Mouse (Mus musculus): ENCODE results near the gene Glyr1. TPM values are rescaled to one million over a fixed set of nuclear protein-coding genes. Genes with fewer than 3 reads are reported as not detected.

The Glyr1 gene
- polyA plus RNA-seq, 1 experiment from 2014 or later: 199 TPM

GRCm38 (mm10) chr16:5007067-5007466, 42.6 kb downstream of the Glyr1 start, which contains the start of gene Smim22:
Gene Smim22, plus strand, starts transcription at chr16:5007288.
- ATAC-seq (ENCODE audit: insufficient read depth, low FRiP score, low TSS enrichment) (no peak), DNase-seq (ENCODE audit: low spot score) (no peak)
- no peaks in the 10 kb centered on the region; the same call in 1 of the 2 replicates for H3K4me1 ChIP-seq (ENCODE audit: control insufficient read depth, insufficient read depth, low read length)
- H3K27ac ChIP-seq (ENCODE audit: low read depth, low read length): no peak within 1 kb of the TSS
- H3K4me3 ChIP-seq (ENCODE audit: low read depth, low read length): no peak within 1 kb of the TSS
- H3K36me3 ChIP-seq (ENCODE audit: control insufficient read depth, insufficient read depth, low read length): no peaks in the 10 kb centered on the region
- WGBS: 60% methylated on average over 5 of the region's 5 CpGs
- no peaks in the 10 kb centered on the region for H3K9me3 ChIP-seq (ENCODE audit: control insufficient read depth, low read length)
- H3K4me2 ChIP-seq (ENCODE audit: low read depth): no peak within 1 kb of the TSS
- no peak within 1 kb of the TSS for H3K9ac ChIP-seq (ENCODE audit: low read length)
- H3K27me3 ChIP-seq (ENCODE audit: control insufficient read depth, insufficient read depth, low read length): no peaks in the 10 kb centered on the region

DNA sequence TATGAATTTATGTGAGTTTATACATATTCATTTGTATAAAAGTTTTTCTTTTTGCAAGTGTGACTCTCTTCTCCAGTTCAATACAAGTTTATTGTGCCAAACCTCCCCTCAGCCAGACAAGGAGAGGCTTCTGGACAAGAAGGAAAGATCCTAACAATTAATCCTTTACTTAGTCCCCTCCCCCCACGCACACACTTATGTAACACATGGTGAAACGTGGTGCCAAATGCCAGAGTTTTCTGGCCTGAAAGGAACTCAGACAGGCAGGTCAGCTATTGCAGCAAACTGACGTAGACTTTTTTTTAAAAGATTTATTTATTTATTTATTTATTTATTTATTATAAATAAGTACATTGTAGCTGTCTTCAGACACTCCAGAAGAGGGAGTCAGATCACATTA, 49.1 kb downstream of the Glyr1 start:
- no peaks in the 10 kb centered on the region for H3K27me3 ChIP-seq (ENCODE audit: control insufficient read depth, insufficient read depth, low read length)
- ATAC-seq (ENCODE audit: insufficient read depth, low FRiP score, low TSS enrichment): no peak
- WGBS: 79% methylated on average over 3 of the region's 3 CpGs
- no peaks in the 10 kb centered on the region for H3K9me3 ChIP-seq (ENCODE audit: control insufficient read depth, low read length)
- H3K4me3 ChIP-seq (ENCODE audit: low read depth, low read length): no peak overlapping the region
- no peak overlapping the region for H3K4me2 ChIP-seq (ENCODE audit: low read depth)
- H3K27ac ChIP-seq (ENCODE audit: low read depth, low read length): no peak overlapping the region
- H3K9ac ChIP-seq (ENCODE audit: low read length): no peak overlapping the region
- H3K36me3 ChIP-seq (ENCODE audit: control insufficient read depth, insufficient read depth, low read length): no peaks in the 10 kb centered on the region
- DNase-seq (ENCODE audit: low spot score): no peak
- no peaks in the 10 kb centered on the region for H3K4me1 ChIP-seq (ENCODE audit: control insufficient read depth, insufficient read depth, low read length)

DNA sequence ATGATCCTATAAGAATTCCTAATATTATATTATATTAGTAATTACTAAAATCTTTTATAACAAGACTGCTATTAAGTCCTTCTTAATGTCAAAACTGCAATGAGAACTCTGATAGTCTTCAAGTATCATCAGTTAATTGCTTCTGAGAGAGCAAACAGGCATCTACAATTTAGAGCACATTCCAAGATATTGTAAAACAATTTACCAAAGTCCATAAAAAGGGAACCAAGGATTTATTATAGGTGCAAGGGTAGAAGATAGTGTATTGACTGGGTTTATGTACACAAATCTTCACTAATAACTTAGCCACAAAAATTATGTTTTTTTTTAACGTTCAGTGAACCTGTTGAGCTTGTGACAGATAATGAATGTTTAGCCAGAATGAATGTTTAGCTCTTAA, 50.7 kb downstream of the Glyr1 start:
- no peaks in the 10 kb centered on the region for H3K4me1 ChIP-seq (ENCODE audit: control insufficient read depth, insufficient read depth, low read length)
- ATAC-seq (ENCODE audit: insufficient read depth, low FRiP score, low TSS enrichment) (no peak), DNase-seq (ENCODE audit: low spot score) (no peak)
- H3K27me3 ChIP-seq (ENCODE audit: control insufficient read depth, insufficient read depth, low read length): no peaks in the 10 kb centered on the region
- no peak overlapping the region for H3K27ac ChIP-seq (ENCODE audit: low read depth, low read length)
- H3K9ac ChIP-seq (ENCODE audit: low read length): no peak overlapping the region
- 79% methylated on average over 1 of the region's 1 CpGs for WGBS
- H3K9me3 ChIP-seq (ENCODE audit: control insufficient read depth, low read length): no peaks in the 10 kb centered on the region
- H3K36me3 ChIP-seq (ENCODE audit: control insufficient read depth, insufficient read depth, low read length): no peaks in the 10 kb centered on the region
- no peak overlapping the region for H3K4me3 ChIP-seq (ENCODE audit: low read depth, low read length)
- no peak overlapping the region for H3K4me2 ChIP-seq (ENCODE audit: low read depth)

- Histone ChIP-seq H3K9me3 (ENCODE audit: control insufficient read depth, low read length) (no peaks in the 10 kb centered on the region), H3K4me1 (ENCODE audit: control insufficient read depth, insufficient read depth, low read length) (no peaks in the 10 kb centered on the region), H3K27ac (ENCODE audit: low read depth, low read length) (no peak within 1 kb of the TSS), H3K4me2 (ENCODE audit: low read depth) (no peak within 1 kb of the TSS), H3K9ac (ENCODE audit: low read length) (no peak within 1 kb of the TSS), H3K36me3 (ENCODE audit: control insufficient read depth, insufficient read depth, low read length) (no peaks in the 10 kb centered on the region), H3K27me3 (ENCODE audit: control insufficient read depth, insufficient read depth, low read length) (no peaks in the 10 kb centered on the region), H3K4me3 (ENCODE audit: low read depth, low read length) (no peak within 1 kb of the TSS)
- ATAC-seq (ENCODE audit: insufficient read depth, low FRiP score, low TSS enrichment) (no peak), DNase-seq (ENCODE audit: low spot score) (no peak)
- WGBS: 55% methylated on average over 3 of the region's 3 CpGs
These were observed 52.1 kb downstream of the Glyr1 start, which contains the start of gene Sept12 for GRCm38 (mm10) chr16:4997553-4997952. Gene Sept12, minus strand, starts transcription at chr16:4997852.

- ATAC-seq (ENCODE audit: insufficient read depth, low FRiP score, low TSS enrichment) (no peak), DNase-seq (ENCODE audit: low spot score) (no peak)
- WGBS: 90% methylated on average over 4 of the region's 4 CpGs
- no peaks in the 10 kb centered on the region for H3K36me3 ChIP-seq (ENCODE audit: control insufficient read depth, insufficient read depth, low read length)
- H3K4me1 ChIP-seq (ENCODE audit: control insufficient read depth, insufficient read depth, low read length): no peaks in the 10 kb centered on the region
- H3K4me3 ChIP-seq (ENCODE audit: low read depth, low read length): no peak overlapping the region
- no peak overlapping the region for H3K4me2 ChIP-seq (ENCODE audit: low read depth)
- H3K27ac ChIP-seq (ENCODE audit: low read depth, low read length): no peak overlapping the region
- no peaks in the 10 kb centered on the region for H3K27me3 ChIP-seq (ENCODE audit: control insufficient read depth, insufficient read depth, low read length)
- no peak overlapping the region for H3K9ac ChIP-seq (ENCODE audit: low read length)
- no peaks in the 10 kb centered on the region for H3K9me3 ChIP-seq (ENCODE audit: control insufficient read depth, low read length)
These were observed 56.4 kb downstream of the Glyr1 start for GRCm38 (mm10) chr16:4993276-4993675.

GRCm38 (mm10) chr16:4984717-4985116, 64.9 kb downstream of the Glyr1 start:
- H3K36me3 ChIP-seq (ENCODE audit: control insufficient read depth, insufficient read depth, low read length): no peaks in the 10 kb centered on the region
- H3K9me3 ChIP-seq (ENCODE audit: control insufficient read depth, low read length): no peaks in the 10 kb centered on the region
- no peak for DNase-seq (ENCODE audit: low spot score)
- 94% methylated on average over 12 of the region's 12 CpGs for WGBS
- H3K4me3 ChIP-seq (ENCODE audit: low read depth, low read length): no peak overlapping the region
- H3K4me1 ChIP-seq (ENCODE audit: control insufficient read depth, insufficient read depth, low read length): no peaks in the 10 kb centered on the region
- H3K9ac ChIP-seq (ENCODE audit: low read length): no peak overlapping the region
- no peak overlapping the region for H3K4me2 ChIP-seq (ENCODE audit: low read depth)
- no peak overlapping the region for H3K27ac ChIP-seq (ENCODE audit: low read depth, low read length)
- H3K27me3 ChIP-seq (ENCODE audit: control insufficient read depth, insufficient read depth, low read length): no peaks in the 10 kb centered on the region
- no peak for ATAC-seq (ENCODE audit: insufficient read depth, low FRiP score, low TSS enrichment)

DNA sequence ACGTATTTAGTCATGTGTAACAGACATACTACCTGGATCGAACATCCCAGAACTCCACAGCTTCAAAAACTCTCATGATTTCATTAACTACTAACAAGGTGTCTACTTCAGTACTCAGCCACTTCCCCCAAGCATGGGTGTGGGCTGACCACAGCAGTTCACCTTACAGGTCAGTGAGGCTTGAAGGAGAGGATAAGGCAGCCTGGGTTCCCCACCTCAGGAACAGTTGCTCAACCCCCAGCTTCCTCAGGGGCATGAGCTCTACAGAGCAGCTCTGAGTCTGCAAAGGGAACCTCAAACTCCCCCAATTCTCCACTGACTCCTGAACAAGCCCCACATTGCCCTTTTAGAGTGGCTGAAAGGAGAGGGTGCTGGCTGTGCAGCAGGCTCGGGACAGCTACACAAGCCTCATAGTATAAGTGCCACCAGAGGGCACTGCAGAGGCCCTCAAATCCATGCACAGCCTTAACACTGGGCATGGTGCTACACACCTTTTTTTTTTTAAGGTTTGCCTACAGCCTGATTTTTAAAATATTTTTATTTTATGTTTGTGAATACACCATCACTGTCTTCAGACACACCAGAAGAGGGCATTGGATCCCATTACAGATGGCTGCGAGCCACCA, 69.8 kb downstream of the Glyr1 start:
- ATAC-seq (ENCODE audit: insufficient read depth, low FRiP score, low TSS enrichment) (no peak; the same call in 1 of the 2 replicates), DNase-seq (ENCODE audit: low spot score) (peak; percentile 33)
- H3K4me3 ChIP-seq (ENCODE audit: low read depth, low read length): no peak overlapping the region
- no peak overlapping the region for H3K4me2 ChIP-seq (ENCODE audit: low read depth)
- no peaks in the 10 kb centered on the region for H3K4me1 ChIP-seq (ENCODE audit: control insufficient read depth, insufficient read depth, low read length)
- no peak overlapping the region for H3K27ac ChIP-seq (ENCODE audit: low read depth, low read length)
- no peak overlapping the region for H3K9ac ChIP-seq (ENCODE audit: low read length)
- H3K27me3 ChIP-seq (ENCODE audit: control insufficient read depth, insufficient read depth, low read length): no peaks in the 10 kb centered on the region
- 80% methylated on average over 4 of the region's 4 CpGs for WGBS
- no peaks in the 10 kb centered on the region for H3K36me3 ChIP-seq (ENCODE audit: control insufficient read depth, insufficient read depth, low read length)
- H3K9me3 ChIP-seq (ENCODE audit: control insufficient read depth, low read length): no peaks in the 10 kb centered on the region

DNA sequence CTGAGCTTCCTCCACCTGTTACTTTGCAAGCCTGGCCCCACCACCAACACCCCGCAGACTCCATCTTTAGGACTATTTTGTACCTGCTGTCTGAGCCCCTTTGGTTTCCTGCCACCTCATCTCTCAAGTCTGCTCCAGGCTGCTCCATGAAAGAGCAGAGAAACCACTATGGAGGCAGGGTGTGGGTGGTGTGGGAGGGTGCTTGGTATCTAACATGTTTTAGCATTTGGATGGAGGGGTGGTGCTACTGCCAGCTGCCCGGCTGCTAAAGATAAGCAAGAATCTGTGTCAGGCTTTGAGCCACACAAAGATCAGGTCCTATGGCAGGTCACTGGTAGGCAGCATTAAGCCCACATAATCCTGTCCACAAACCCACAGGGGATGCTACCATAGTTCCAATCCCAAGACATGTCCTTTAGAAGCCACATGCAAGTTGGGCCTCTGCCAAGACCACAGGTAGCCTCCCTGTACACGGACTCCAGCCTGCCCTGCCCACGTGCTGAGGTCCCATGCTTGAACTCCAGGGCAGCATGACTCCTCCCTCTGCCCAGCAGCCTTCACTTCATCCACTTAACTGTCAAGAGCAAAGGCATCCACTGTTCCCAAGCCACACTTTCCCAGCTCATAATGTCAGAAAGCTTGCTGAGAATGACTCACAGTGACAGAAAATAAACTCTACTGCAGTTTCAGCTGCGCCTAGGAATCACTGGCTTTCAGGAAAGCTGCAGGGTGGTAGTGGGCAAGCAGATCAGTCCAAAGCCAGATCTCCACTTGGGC, 71.2 kb downstream of the Glyr1 start:
- WGBS: 70% methylated on average over 5 of the region's 5 CpGs
- ATAC-seq (ENCODE audit: insufficient read depth, low FRiP score, low TSS enrichment) (no peak), DNase-seq (ENCODE audit: low spot score) (no peak)
- Histone ChIP-seq H3K4me3 (ENCODE audit: low read depth, low read length) (no peak overlapping the region), H3K4me1 (ENCODE audit: control insufficient read depth, insufficient read depth, low read length) (no peaks in the 10 kb centered on the region), H3K27ac (ENCODE audit: low read depth, low read length) (no peak overlapping the region), H3K9ac (ENCODE audit: low read length) (no peak overlapping the region), H3K9me3 (ENCODE audit: control insufficient read depth, low read length) (no peaks in the 10 kb centered on the region), H3K4me2 (ENCODE audit: low read depth) (no peak overlapping the region), H3K27me3 (ENCODE audit: control insufficient read depth, insufficient read depth, low read length) (no peaks in the 10 kb centered on the region), H3K36me3 (ENCODE audit: control insufficient read depth, insufficient read depth, low read length) (no peaks in the 10 kb centered on the region)

GRCm38 (mm10) chr16:4976180-4976579, 73.5 kb downstream of the Glyr1 start:
- Histone ChIP-seq H3K36me3 (ENCODE audit: control insufficient read depth, insufficient read depth, low read length) (no peaks in the 10 kb centered on the region), H3K9me3 (ENCODE audit: control insufficient read depth, low read length) (no peaks in the 10 kb centered on the region), H3K27me3 (ENCODE audit: control insufficient read depth, insufficient read depth, low read length) (no peaks in the 10 kb centered on the region), H3K9ac (ENCODE audit: low read length) (no peak overlapping the region), H3K4me3 (ENCODE audit: low read depth, low read length) (no peak overlapping the region), H3K4me1 (ENCODE audit: control insufficient read depth, insufficient read depth, low read length) (no peaks in the 10 kb centered on the region), H3K27ac (ENCODE audit: low read depth, low read length) (no peak overlapping the region), H3K4me2 (ENCODE audit: low read depth) (no peak overlapping the region)
- DNase-seq (ENCODE audit: low spot score): no peak
- ATAC-seq (ENCODE audit: insufficient read depth, low FRiP score, low TSS enrichment): no peak
- WGBS: 73% methylated on average over 2 of the region's 2 CpGs

All from neural tube, embryonic 11.5 days (tissue).